Mouse (Mus musculus): ENCODE data around the gene Gpr27. TPM values are rescaled to one million over a fixed set of nuclear protein-coding genes. Genes with fewer than 3 reads are reported as not detected.
A peak's percentile ranks its signal among the peaks of the same experiment; 100 is the strongest.

Gpr27 gene
- polyA plus RNA-seq (2015; fragmentation: Nextera tagmentation; extraction: Ambion mirVana): 2.0 and 2.3 TPM in 2 replicates

DNA sequence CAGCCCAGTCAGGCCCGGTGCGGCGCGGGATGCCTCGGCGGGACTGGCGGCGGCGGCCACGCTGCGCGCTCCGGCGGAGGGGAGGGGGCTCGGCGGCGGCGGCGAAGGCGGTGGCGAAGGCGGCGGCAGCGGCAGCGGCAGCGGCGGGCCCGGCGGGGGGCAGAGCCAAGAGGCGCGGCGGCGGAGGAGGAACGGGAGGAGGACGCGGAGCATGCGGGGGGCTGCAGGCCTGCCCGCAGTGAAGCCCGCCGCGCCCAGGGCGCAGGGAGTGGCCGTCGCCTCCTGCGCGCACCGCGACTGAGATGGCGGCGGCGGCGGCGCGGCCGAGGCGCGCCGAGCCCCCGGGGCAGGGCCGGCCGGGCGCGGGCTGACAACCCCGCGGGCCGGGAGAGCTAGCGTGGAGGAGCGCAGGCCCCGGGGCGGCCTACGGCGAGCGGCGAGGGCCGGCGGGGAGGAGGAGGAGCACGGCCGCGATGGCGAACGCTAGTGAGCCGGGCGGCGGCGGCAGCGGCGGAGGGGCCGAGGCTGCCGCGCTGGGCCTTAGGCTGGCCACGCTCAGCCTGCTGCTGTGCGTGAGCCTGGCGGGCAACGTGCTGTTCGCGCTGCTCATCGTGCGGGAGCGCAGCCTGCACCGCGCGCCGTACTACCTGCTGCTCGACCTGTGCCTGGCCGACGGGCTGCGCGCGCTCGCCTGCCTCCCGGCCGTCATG lies at the start of gene Gpr27:
Gene Gpr27, plus strand, starts transcription at position 474 of the 710 bp plus-strand sequence.
- peak; percentile 77 for ATAC-seq (ENCODE audit: low read depth)
- WGBS: under 1% methylated on average over 66 of the region's 112 CpGs
- Histone ChIP-seq H3K27me3 (ENCODE audit: control insufficient read depth, insufficient read depth, low read depth, low read length) (peaks cover 7% of the 10 kb centered on the region; the same call in 1 of the 2 replicates), H3K4me3 (ENCODE audit: low read length) (peak within 1 kb of the TSS; percentile 77), H3K4me2 (ENCODE audit: low read depth, low read length) (peak within 1 kb of the TSS; percentile 97), H3K27ac (ENCODE audit: low read length) (0 out of 2 replicates have a peak within 1 kb of the TSS, but pooled peaks have one; percentile 7), H3K4me1 (replicated peaks; ENCODE audit: control insufficient read depth, insufficient read depth, low read length) (peaks cover 9% of the 10 kb centered on the region), H3K9me3 (ENCODE audit: control insufficient read depth, low read length) (no peaks in the 10 kb centered on the region), H3K36me3 (ENCODE audit: control insufficient read depth, insufficient read depth, low read length) (no peaks in the 10 kb centered on the region), H3K9ac (ENCODE audit: low read length) (peak within 1 kb of the TSS; percentile 86)

DNA sequence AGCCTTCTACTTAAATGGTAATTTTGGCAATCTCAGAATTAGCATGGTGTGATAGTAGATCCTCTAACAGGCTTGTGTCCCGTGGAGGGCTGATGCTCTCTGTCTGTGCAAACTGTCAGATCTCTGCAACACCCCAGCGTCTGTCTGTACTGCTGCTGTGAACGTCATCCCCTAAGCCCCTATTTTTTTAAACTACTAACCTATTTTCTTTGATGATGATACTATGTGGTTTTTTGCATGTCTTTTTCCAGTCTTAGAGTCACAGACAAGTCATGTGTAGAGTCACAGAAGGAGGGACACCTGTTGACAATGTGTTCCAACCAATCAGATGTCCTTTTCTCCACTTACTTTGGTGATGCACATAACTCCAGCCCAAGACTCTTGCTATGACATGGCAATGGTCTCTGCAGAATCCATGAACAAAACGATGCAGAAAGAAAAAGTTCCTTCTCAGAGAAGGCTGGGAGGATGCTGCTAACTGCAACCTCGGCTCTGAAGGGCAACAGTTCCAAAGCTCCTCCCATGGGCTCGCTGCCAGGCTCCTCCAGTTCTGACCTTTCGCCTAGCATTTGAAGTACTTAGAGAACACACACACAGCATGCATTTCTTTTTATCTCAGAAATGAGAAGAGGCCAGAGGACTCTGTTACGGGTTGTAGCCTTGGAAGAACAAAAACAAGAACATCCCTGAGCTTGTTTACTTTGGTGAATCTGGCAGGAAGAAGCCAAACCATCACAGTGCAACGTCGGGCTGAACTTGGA lies 48.9 kb upstream of the Gpr27 start:
- no peaks in the 10 kb centered on the region for H3K27me3 ChIP-seq (ENCODE audit: control insufficient read depth, insufficient read depth, low read depth, low read length)
- no peak overlapping the region for H3K4me3 ChIP-seq (ENCODE audit: low read length)
- H3K9me3 ChIP-seq (ENCODE audit: control insufficient read depth, low read length): no peaks in the 10 kb centered on the region
- peak overlapping the region; percentile 74 for H3K27ac ChIP-seq (ENCODE audit: low read length)
- peaks cover 5% of the 10 kb centered on the region for H3K36me3 ChIP-seq (ENCODE audit: control insufficient read depth, insufficient read depth, low read length)
- H3K4me2 ChIP-seq (ENCODE audit: low read depth, low read length): peak overlapping the region; percentile 18
- 19% methylated on average over 10 of the region's 10 CpGs for WGBS
- peak; percentile 81 for ATAC-seq (ENCODE audit: low read depth)
- H3K9ac ChIP-seq (ENCODE audit: low read length): no peak overlapping the region
- H3K4me1 ChIP-seq (replicated peaks; ENCODE audit: control insufficient read depth, insufficient read depth, low read length): peaks cover 26% of the 10 kb centered on the region

DNA sequence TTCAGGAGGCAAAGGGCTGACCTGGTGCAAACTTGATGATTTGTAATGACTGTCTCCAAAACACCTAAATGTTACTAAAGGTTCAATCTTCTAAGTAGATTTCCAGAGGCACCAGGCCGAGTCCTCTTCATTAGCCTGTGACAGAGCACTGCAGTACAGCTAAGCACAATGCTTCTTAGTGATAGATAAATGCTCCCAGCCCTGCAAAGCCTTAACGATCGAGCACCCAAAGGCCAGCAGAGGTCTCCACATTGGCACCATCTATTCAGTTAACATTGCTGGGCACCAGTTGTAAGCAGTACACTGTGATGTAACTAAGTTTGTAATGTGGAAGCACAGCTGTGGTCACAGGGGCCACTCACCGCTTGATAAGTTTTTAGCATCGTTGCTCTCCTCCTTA lies 48.1 kb upstream of the Gpr27 start:
- Histone ChIP-seq H3K27me3 (ENCODE audit: control insufficient read depth, insufficient read depth, low read depth, low read length) (no peaks in the 10 kb centered on the region), H3K4me1 (replicated peaks; ENCODE audit: control insufficient read depth, insufficient read depth, low read length) (peaks cover 26% of the 10 kb centered on the region), H3K9ac (ENCODE audit: low read length) (no peak overlapping the region), H3K4me3 (ENCODE audit: low read length) (no peak overlapping the region), H3K4me2 (ENCODE audit: low read depth, low read length) (peak overlapping the region; percentile 18; the same call in 1 of the 2 replicates), H3K36me3 (ENCODE audit: control insufficient read depth, insufficient read depth, low read length) (no peaks in the 10 kb centered on the region; the same call in none of the 2 replicates), H3K9me3 (ENCODE audit: control insufficient read depth, low read length) (no peaks in the 10 kb centered on the region), H3K27ac (ENCODE audit: low read length) (peak overlapping the region; percentile 74)
- WGBS: 52% methylated on average over 5 of the region's 5 CpGs
- no peak for ATAC-seq (ENCODE audit: low read depth)

DNA sequence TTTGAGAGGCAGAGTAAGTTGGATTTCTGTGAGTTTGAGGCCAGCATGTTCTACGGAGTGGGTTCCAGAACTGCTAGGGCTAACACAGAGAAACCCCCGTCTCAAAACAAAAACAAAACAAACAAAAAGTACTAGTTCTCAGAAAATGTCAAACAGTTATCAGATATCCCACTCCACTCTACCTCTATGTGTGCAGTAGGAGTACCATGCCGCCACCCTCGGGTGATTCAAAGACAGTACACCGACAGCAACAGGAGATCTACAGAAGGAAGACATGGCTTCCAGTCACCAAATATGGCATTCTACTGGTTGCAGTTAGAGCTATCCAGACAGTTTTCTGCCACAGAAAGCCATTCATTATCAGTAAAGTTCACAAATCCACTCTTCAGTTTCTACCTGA lies 47.6 kb upstream of the Gpr27 start:
- Histone ChIP-seq H3K4me2 (ENCODE audit: low read depth, low read length) (no peak overlapping the region), H3K27me3 (ENCODE audit: control insufficient read depth, insufficient read depth, low read depth, low read length) (no peaks in the 10 kb centered on the region), H3K36me3 (ENCODE audit: control insufficient read depth, insufficient read depth, low read length) (no peaks in the 10 kb centered on the region), H3K4me1 (replicated peaks; ENCODE audit: control insufficient read depth, insufficient read depth, low read length) (peaks cover 26% of the 10 kb centered on the region), H3K9ac (ENCODE audit: low read length) (no peak overlapping the region), H3K9me3 (ENCODE audit: control insufficient read depth, low read length) (no peaks in the 10 kb centered on the region), H3K27ac (ENCODE audit: low read length) (peak overlapping the region; percentile 74), H3K4me3 (ENCODE audit: low read length) (no peak overlapping the region)
- no peak for ATAC-seq (ENCODE audit: low read depth)
- 57% methylated on average over 5 of the region's 5 CpGs for WGBS

DNA sequence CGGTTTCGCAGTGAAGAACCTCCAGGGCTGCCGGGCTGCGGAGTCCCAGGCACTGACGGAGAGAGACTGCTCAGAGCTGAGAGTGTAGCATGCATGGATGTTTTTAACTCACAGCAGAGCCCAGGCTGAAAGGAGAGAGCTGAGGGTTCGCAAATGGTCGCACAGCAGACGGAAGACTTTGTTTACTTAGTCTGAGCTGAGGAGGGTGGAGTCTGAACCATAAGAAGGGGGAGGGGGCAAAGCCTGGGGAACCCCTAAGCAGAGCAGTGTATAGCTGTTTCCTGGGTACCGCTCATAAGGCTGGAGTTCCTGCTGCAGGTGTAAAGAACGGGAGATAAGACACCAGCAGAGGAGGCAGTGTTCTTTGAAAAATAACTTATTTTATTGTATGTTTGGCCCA lies 46.1 kb upstream of the Gpr27 start:
- Histone ChIP-seq H3K4me2 (ENCODE audit: low read depth, low read length) (peak overlapping the region; percentile 44), H3K27me3 (ENCODE audit: control insufficient read depth, insufficient read depth, low read depth, low read length) (no peaks in the 10 kb centered on the region), H3K9me3 (ENCODE audit: control insufficient read depth, low read length) (no peaks in the 10 kb centered on the region), H3K27ac (ENCODE audit: low read length) (peak overlapping the region; percentile 56), H3K4me3 (ENCODE audit: low read length) (peak overlapping the region; percentile 8; the same call in 1 of the 2 replicates), H3K9ac (ENCODE audit: low read length) (peak overlapping the region; percentile 9; the same call in 1 of the 2 replicates), H3K36me3 (ENCODE audit: control insufficient read depth, insufficient read depth, low read length) (no peaks in the 10 kb centered on the region), H3K4me1 (replicated peaks; ENCODE audit: control insufficient read depth, insufficient read depth, low read length) (peaks cover 26% of the 10 kb centered on the region)
- ATAC-seq (ENCODE audit: low read depth): peak; percentile 64
- 17% methylated on average over 10 of the region's 10 CpGs for WGBS

DNA sequence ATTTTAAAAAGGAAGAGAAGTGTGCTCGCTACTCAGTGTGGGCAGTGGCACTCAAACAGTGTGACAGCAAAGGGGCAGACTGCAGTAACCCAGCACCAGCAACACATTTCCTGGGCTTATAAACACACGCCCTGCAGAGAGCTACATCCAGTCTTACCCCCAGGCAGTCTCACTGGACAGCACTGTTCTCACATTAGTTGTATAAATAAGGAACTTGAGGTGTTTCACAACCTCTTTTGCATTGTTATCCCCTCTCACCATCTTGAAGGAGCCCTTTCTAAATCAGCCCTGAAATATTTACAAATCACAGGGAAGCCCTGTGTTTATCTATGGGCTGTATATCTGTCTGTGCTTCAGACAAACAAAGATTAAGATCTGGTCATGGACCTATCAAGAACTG lies 43.2 kb upstream of the Gpr27 start:
- H3K27ac ChIP-seq (ENCODE audit: low read length): no peak overlapping the region
- H3K4me1 ChIP-seq (replicated peaks; ENCODE audit: control insufficient read depth, insufficient read depth, low read length): peaks cover 17% of the 10 kb centered on the region
- no peak overlapping the region for H3K4me3 ChIP-seq (ENCODE audit: low read length)
- no peaks in the 10 kb centered on the region for H3K27me3 ChIP-seq (ENCODE audit: control insufficient read depth, insufficient read depth, low read depth, low read length)
- H3K36me3 ChIP-seq (ENCODE audit: control insufficient read depth, insufficient read depth, low read length): no peaks in the 10 kb centered on the region
- H3K4me2 ChIP-seq (ENCODE audit: low read depth, low read length): no peak overlapping the region
- WGBS: 48% methylated on average over 2 of the region's 2 CpGs
- no peaks in the 10 kb centered on the region for H3K9me3 ChIP-seq (ENCODE audit: control insufficient read depth, low read length)
- no peak for ATAC-seq (ENCODE audit: low read depth)
- H3K9ac ChIP-seq (ENCODE audit: low read length): no peak overlapping the region

DNA sequence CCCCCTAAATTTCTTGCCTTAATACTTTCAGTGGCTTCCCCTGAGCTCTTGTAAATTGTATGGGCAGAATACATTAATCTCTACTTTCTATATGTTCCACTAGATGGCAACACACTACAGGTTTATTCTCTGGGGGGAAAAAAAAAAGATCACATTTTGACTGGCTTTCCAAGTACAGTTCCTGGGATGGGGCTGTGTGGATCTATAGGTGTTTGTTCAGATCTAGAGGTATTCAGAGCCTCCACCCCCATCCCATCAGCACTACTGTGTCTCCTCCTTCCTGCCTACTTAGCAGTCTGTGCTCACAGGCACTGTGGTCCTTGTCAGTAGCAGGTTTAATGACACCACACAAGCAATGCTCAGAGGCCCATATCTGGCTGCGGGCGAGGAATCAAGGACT lies 40.1 kb upstream of the Gpr27 start:
- Histone ChIP-seq H3K4me2 (ENCODE audit: low read depth, low read length) (no peak overlapping the region), H3K9me3 (ENCODE audit: control insufficient read depth, low read length) (no peaks in the 10 kb centered on the region), H3K4me1 (replicated peaks; ENCODE audit: control insufficient read depth, insufficient read depth, low read length) (peaks cover 2% of the 10 kb centered on the region), H3K27me3 (ENCODE audit: control insufficient read depth, insufficient read depth, low read depth, low read length) (no peaks in the 10 kb centered on the region), H3K27ac (ENCODE audit: low read length) (no peak overlapping the region), H3K36me3 (ENCODE audit: control insufficient read depth, insufficient read depth, low read length) (no peaks in the 10 kb centered on the region), H3K4me3 (ENCODE audit: low read length) (no peak overlapping the region), H3K9ac (ENCODE audit: low read length) (no peak overlapping the region)
- no peak for ATAC-seq (ENCODE audit: low read depth)
- WGBS: 68% methylated on average over 2 of the region's 2 CpGs

DNA sequence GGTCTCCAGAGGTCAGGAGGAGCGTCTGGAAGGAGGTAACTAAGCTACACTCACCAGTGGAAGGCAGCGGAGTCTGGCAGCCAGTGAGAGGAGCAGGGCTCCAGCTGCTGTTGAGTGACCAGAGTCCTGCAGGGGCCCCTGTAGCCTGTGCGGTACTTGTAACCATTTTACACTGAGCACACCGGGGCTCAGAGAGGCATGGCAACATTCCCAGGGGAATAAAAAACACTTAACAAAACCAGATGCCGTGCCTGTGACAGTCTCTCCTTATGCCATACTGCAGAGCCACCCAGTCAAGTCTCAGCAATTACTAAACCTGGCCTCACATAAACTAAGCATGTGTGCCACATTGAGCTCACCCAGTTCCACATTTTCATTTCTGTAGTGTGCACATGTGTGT lies 38.1 kb upstream of the Gpr27 start:
- H3K4me1 ChIP-seq (replicated peaks; ENCODE audit: control insufficient read depth, insufficient read depth, low read length): peaks cover 4% of the 10 kb centered on the region
- no peak overlapping the region for H3K27ac ChIP-seq (ENCODE audit: low read length)
- WGBS: 31% methylated on average over 5 of the region's 5 CpGs
- no peak overlapping the region for H3K4me2 ChIP-seq (ENCODE audit: low read depth, low read length)
- H3K27me3 ChIP-seq (ENCODE audit: control insufficient read depth, insufficient read depth, low read depth, low read length): no peaks in the 10 kb centered on the region
- ATAC-seq (ENCODE audit: low read depth): 0 out of 2 replicates have a peak, but pooled peaks have one; percentile 26
- H3K9ac ChIP-seq (ENCODE audit: low read length): no peak overlapping the region
- H3K4me3 ChIP-seq (ENCODE audit: low read length): no peak overlapping the region
- no peaks in the 10 kb centered on the region for H3K36me3 ChIP-seq (ENCODE audit: control insufficient read depth, insufficient read depth, low read length)
- H3K9me3 ChIP-seq (ENCODE audit: control insufficient read depth, low read length): no peaks in the 10 kb centered on the region

DNA sequence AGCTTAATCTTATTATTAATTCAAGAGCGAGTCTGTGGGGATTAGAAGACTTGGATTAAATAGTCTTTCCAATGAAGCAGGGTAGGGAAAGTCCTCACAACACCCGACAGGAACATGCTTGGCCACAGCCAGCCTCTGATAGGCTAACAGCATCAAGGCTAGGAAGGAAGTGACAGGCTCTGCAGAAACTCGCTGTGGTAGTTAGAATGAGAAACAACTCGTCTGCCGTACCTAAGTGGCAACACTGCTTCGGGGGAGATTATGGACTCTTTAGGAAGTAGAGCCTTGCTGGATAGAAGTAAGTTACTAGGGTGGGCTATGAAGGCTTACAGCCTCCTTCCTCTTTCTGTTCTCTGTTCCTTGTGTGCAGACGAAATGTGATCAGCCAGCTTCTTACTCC lies 37.0 kb upstream of the Gpr27 start:
- 43% methylated on average over 7 of the region's 7 CpGs for WGBS
- Histone ChIP-seq H3K4me3 (ENCODE audit: low read length) (no peak overlapping the region), H3K27me3 (ENCODE audit: control insufficient read depth, insufficient read depth, low read depth, low read length) (no peaks in the 10 kb centered on the region), H3K27ac (ENCODE audit: low read length) (no peak overlapping the region), H3K4me1 (replicated peaks; ENCODE audit: control insufficient read depth, insufficient read depth, low read length) (peaks cover 8% of the 10 kb centered on the region), H3K9ac (ENCODE audit: low read length) (no peak overlapping the region), H3K4me2 (ENCODE audit: low read depth, low read length) (no peak overlapping the region), H3K9me3 (ENCODE audit: control insufficient read depth, low read length) (no peaks in the 10 kb centered on the region), H3K36me3 (ENCODE audit: control insufficient read depth, insufficient read depth, low read length) (no peaks in the 10 kb centered on the region)
- ATAC-seq (ENCODE audit: low read depth): no peak
